Mouse (Mus musculus) T-cell, adult 66 days (primary cell): ENCODE results near the gene Retreg1. TPM values are rescaled to one million over a fixed set of nuclear protein-coding genes. Genes with fewer than 3 reads are reported as not detected.

ENCODE experiments used
- total RNA-seq, 2 experiments: library from RNA; stranded (reverse); gene quantifications; 3 replicates in 1 of 2; 4 replicates in 1 of 2; pipeline ENCODE4 v1.2.4; 2023

Retreg1 gene
- total RNA-seq = 10 to 100 TPM; 73.6 to 74.4 TPM

DNA sequence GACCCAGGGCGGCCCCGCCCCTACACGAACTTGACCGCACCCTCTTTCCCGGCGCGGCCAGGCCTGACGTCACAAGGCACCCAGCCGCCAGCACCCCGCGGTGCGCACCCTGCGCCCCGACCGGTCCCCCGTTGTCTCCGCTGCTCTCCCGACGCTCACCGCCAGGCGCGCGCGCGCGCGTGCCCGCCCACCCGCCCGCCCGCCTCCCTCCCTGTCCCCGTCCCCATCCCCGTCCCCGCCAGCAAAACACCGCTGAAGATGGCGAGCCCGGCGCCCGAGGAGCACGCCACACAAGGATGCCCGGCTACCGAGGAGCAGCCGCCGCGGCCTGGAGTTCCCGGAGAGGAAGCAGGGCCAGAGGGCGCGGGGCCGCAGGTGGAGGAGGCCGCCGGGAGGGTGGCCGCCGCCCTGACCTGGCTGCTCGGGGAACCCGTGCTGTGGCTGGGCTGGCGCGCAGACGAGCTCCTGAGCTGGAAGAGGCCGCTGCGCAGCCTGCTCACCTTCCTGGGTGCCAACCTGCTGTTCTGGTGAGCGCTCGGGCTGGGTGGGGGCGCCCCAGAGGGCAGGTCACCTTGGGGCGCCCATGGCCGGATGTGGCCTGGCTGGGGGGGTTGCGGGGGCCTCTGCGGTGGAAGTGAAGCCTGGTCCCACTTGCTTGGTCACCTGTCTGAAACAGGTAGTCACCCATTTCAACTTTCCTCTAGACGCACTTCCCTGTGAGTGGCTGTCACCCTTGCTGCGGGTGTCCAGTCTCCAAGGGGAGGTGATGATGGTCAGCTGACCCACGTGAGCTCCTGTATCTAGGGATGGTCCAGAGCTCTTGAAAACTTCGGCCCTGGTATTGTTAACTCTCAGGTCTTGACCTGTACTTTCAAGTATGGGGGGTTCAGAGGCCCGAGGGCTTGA, at the start of gene Retreg1:
Gene Retreg1 (plus strand): TSS at position 95 of the 906 bp plus-strand sequence.

GRCm38 (mm10) chr15:25984067-25984733, 141.2 kb downstream of the Retreg1 start, which contains the start of gene Zfp622:
Zfp622 (plus strand) TSS chr15:25984366.

Other genes starting within 250 kb of the Retreg1 start
- gene Myo10, start 220.7 kb upstream of the Retreg1 start, total RNA-seq = 10 to 100 TPM; 14.0 to 19.6 TPM
- gene Zfp622, start 141.2 kb downstream of the Retreg1 start, total RNA-seq = 100 to 1,000 TPM; 118 to 141 TPM